Mouse (Mus musculus) CD4-positive, CD25-positive, alpha-beta regulatory T cell, adult 4 months (primary cell): ENCODE results near the gene Cdca7. TPM values are rescaled to one million over a fixed set of nuclear protein-coding genes. Genes with fewer than 3 reads are reported as not detected.

Experiments used
- ATAC-seq: one replicate; pipeline ENCODE4 v1.8.0; 2017
- polyA plus RNA-seq, 2 experiments: library from polyadenylated mRNA; unstranded; fragments of 100-300 nt; shearing (Covaris generic); gene quantifications; one replicate each; pipeline ENCODE4 v1.2.1; 2017

Cdca7 gene
- polyA plus RNA-seq, 2 experiments from 2014 or later: 30.9 to 39.3 TPM

GRCm38 (mm10) chr2:72499074-72499721 is 23.2 kb downstream of the Cdca7 start:
- ATAC-seq: no peak

GRCm38 (mm10) chr2:72499782-72500411 is 23.9 kb downstream of the Cdca7 start:
- ATAC-seq: no peak

- no peak for ATAC-seq
Observed at GRCm38 (mm10) chr2:72502041-72502813, 26.3 kb downstream of the Cdca7 start.

GRCm38 (mm10) chr2:72503646-72504045 is 27.7 kb downstream of the Cdca7 start:
- ATAC-seq: no peak

GRCm38 (mm10) chr2:72507855-72508635 is 32.1 kb downstream of the Cdca7 start:
- ATAC-seq: no peak

GRCm38 (mm10) chr2:72508891-72509290 is 32.9 kb downstream of the Cdca7 start:
- no peak for ATAC-seq

GRCm38 (mm10) chr2:72515526-72515925 is 39.6 kb downstream of the Cdca7 start:
- no peak for ATAC-seq

- ATAC-seq: no peak
Observed at GRCm38 (mm10) chr2:72515971-72516719, 40.2 kb downstream of the Cdca7 start.

GRCm38 (mm10) chr2:72516720-72517089 is 40.7 kb downstream of the Cdca7 start:
- no peak for ATAC-seq

- ATAC-seq: no peak
Observed at GRCm38 (mm10) chr2:72524022-72524421, 48.1 kb downstream of the Cdca7 start.

- no peak for ATAC-seq
Observed at GRCm38 (mm10) chr2:72525556-72525955, 49.6 kb downstream of the Cdca7 start.

GRCm38 (mm10) chr2:72529026-72529357 is 53.0 kb downstream of the Cdca7 start:
- ATAC-seq: no peak

- ATAC-seq: no peak
Observed at GRCm38 (mm10) chr2:72529358-72530319, 53.7 kb downstream of the Cdca7 start.

- ATAC-seq: no peak
Observed at GRCm38 (mm10) chr2:72535889-72536288, 59.9 kb downstream of the Cdca7 start.

Other genes starting within 250 kb of the Cdca7 start
- gene Map3k20, start 190.5 kb upstream of the Cdca7 start, polyA plus RNA-seq: under 1 TPM in 1 of 2 experiments, not detected in 1; 0.17 TPM